Mouse (Mus musculus): Measurements from ENCODE around the gene Grpel1. TPM values are rescaled to one million over a fixed set of nuclear protein-coding genes. Genes with fewer than 3 reads are reported as not detected.
A peak's percentile ranks its signal among the peaks of the same experiment; 100 is the strongest.

Grpel1 gene
- polyA plus RNA-seq, 1 experiment from 2014 or later = 50.1 TPM

DNA sequence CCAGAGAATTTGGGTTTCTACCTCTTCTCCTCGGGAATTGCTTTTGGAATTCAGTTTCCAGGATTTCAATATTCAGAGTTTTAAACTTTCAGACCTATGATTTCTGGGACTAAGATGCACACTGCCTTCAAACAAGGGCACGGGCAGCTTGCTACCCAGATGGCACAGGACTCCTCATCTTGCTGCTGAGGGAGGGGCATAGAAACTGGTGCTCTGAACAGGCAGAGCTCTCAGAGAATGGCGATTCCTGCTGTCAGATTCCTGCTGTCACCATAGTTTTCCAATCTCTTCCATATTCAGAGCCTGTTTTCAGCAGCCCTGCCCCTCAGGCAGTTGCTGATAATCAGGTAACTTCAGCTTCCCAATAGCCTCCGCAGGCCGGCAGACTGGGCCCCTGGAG is 50.8 kb downstream of the Grpel1 start:
- no peaks in the 10 kb centered on the region for H3K9me3 ChIP-seq (replicated peaks)
- H3K4me3 ChIP-seq (replicated peaks) = no peak overlapping the region
- H3K4me1 ChIP-seq (replicated peaks) = no peaks in the 10 kb centered on the region
- H3K27ac ChIP-seq = no peak overlapping the region
- DNase-seq (no peak), ATAC-seq (ENCODE audit: low read depth) (no peak)
- H3K36me3 ChIP-seq = peaks cover 80% of the 10 kb centered on the region
- WGBS (ENCODE audit: insufficient replicate concordance) = 74% methylated on average over 5 of the region's 5 CpGs
- H3K27me3 ChIP-seq = no peaks in the 10 kb centered on the region
- no peak overlapping the region for H3K9ac ChIP-seq
- H3K4me2 ChIP-seq = no peak overlapping the region

DNA sequence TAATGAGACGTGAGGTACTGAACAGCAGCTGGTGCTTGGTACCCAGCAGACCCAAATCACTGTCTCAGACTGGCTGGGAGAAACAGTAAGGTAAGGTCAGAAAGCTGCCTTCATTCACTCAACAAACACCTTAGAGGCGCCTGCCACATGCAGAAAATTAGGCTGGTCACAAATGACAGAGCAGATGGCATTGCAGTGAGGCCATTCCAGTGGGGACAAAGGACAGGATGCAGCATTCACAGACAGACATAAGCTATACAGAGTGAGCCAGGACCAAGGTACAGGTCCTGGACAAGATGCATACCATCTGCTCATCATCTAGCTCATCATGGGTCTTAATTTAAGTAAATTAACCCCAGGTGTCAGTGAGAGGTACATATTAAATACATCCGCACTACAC is 52.8 kb downstream of the Grpel1 start:
- Histone ChIP-seq H3K36me3 (peaks cover 79% of the 10 kb centered on the region), H3K9ac (no peak overlapping the region), H3K4me2 (no peak overlapping the region), H3K9me3 (replicated peaks) (no peaks in the 10 kb centered on the region), H3K27ac (no peak overlapping the region), H3K4me1 (replicated peaks) (no peaks in the 10 kb centered on the region; the same call in 1 of the 2 replicates), H3K27me3 (no peaks in the 10 kb centered on the region), H3K4me3 (replicated peaks) (no peak overlapping the region)
- ATAC-seq (ENCODE audit: low read depth) = no peak
- no peak for DNase-seq
- 85% methylated on average over 3 of the region's 3 CpGs for WGBS (ENCODE audit: insufficient replicate concordance)

DNA sequence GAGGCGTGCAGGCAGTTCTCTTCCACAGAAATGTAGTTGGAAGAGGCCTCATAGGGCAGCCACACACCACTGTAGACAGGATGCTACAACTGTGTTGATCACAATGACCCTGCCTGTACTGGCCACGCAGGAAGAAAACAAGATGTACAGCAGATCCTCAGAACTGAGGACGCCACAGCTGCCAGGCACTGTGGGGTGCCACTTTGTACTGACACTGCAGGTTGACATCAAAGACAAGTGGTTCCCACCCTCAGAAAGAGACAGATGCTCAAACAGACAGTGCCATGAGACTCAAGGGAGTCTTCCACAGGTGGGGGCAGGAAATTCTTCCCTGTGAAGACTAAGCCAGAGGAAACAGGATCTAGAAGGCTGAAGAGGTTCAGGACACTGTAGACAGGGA is 55.0 kb downstream of the Grpel1 start:
- 79% methylated on average over 3 of the region's 3 CpGs for WGBS (ENCODE audit: insufficient replicate concordance)

DNA sequence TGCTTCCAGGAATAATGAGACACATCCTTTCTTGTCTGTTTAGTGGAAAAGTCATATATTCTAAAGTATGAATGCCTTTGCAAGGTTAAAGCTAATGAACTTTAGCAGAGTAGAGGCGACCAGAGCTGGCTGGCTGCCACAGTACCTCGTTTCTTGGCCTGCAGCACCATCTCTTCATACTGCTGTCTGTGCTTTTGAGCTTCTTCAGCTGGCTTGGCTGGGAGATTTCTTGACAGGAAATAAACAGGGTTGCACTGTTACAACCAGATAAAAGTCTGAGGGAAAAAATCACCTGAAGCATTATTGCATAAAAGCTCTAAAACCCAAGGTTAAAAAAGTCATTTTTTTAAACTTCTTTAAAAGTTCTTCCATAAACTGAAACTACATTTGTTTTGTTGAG is 58.0 kb downstream of the Grpel1 start:
- Histone ChIP-seq H3K36me3 (peaks cover 58% of the 10 kb centered on the region), H3K4me2 (no peak overlapping the region), H3K4me1 (replicated peaks) (peaks cover 17% of the 10 kb centered on the region), H3K27me3 (no peaks in the 10 kb centered on the region), H3K9me3 (replicated peaks) (no peaks in the 10 kb centered on the region), H3K9ac (no peak overlapping the region), H3K27ac (no peak overlapping the region), H3K4me3 (replicated peaks) (no peak overlapping the region)
- WGBS (ENCODE audit: insufficient replicate concordance) = 33% methylated on average over 2 of the region's 2 CpGs
- no peak for ATAC-seq (ENCODE audit: low read depth)
- DNase-seq = no peak

More for the DNA sequence above, 55.0 kb downstream of the Grpel1 start:
- no peaks in the 10 kb centered on the region for H3K9me3 ChIP-seq (replicated peaks)
- ATAC-seq (ENCODE audit: low read depth) = no peak
- peaks cover 76% of the 10 kb centered on the region for H3K36me3 ChIP-seq
- peaks cover 12% of the 10 kb centered on the region for H3K4me1 ChIP-seq (replicated peaks)
- no peak overlapping the region for H3K27ac ChIP-seq
- DNase-seq = no peak
- H3K4me2 ChIP-seq = no peak overlapping the region
- H3K4me3 ChIP-seq (replicated peaks) = no peak overlapping the region
- H3K27me3 ChIP-seq = no peaks in the 10 kb centered on the region
- H3K9ac ChIP-seq = no peak overlapping the region

DNA sequence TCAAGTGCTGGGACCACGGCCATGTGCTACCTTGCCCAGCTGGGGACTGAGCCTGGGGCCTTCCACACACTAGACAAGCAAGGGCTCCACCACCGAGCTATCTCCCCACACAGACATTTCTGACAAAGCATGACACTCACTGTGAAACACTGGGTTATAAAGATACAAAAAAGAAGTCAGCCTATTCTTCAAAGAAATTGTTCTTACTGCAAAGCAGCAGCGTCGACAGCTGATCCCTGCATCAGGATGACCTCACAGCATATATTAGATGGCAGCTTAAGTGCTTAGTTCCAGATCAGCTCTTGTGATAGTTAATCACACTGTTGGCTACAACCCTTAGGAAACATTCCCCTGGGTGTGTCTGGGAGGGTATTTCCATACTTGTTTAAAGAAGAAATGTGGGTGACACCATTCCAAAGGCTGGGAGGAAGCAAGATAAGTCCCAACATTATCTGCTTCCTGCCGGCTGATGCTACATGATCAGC is 58.5 kb downstream of the Grpel1 start:
- no peak overlapping the region for H3K4me3 ChIP-seq (replicated peaks)
- H3K27me3 ChIP-seq = no peaks in the 10 kb centered on the region
- H3K36me3 ChIP-seq = peaks cover 54% of the 10 kb centered on the region
- H3K4me1 ChIP-seq (replicated peaks) = peaks cover 22% of the 10 kb centered on the region
- H3K9me3 ChIP-seq (replicated peaks) = no peaks in the 10 kb centered on the region
- DNase-seq (no peak), ATAC-seq (ENCODE audit: low read depth) (peak; percentile 67)
- no peak overlapping the region for H3K4me2 ChIP-seq
- peak overlapping the region; percentile 36; the same call in 1 of the 2 replicates for H3K27ac ChIP-seq
- 25% methylated on average over 5 of the region's 5 CpGs for WGBS (ENCODE audit: insufficient replicate concordance)
- H3K9ac ChIP-seq = no peak overlapping the region

Other genes with a start within 250 kb of the Grpel1 start
- gene Sorcs2, start 66.9 kb upstream of the Grpel1 start, polyA plus RNA-seq (2015; fragmentation: Nextera tagmentation; extraction: Ambion mirVana) = 0.47 and 0.70 TPM in 2 replicates
- 1.2 TPM in 2 replicates for gene Tada2b, start 19.3 kb downstream of the Grpel1 start, polyA plus RNA-seq (2015; fragmentation: Nextera tagmentation; extraction: Ambion mirVana)
- 0.08 and 0.14 TPM in 2 replicates for gene Ccdc96, start 19.6 kb downstream of the Grpel1 start, polyA plus RNA-seq (2015; fragmentation: Nextera tagmentation; extraction: Ambion mirVana)
- 9.4 and 10.9 TPM in 2 replicates for gene Tbc1d14, start 128.3 kb downstream of the Grpel1 start, polyA plus RNA-seq (2015; fragmentation: Nextera tagmentation; extraction: Ambion mirVana)
- 21.9 and 25.3 TPM in 2 replicates for gene D5Ertd579e, start 231.0 kb downstream of the Grpel1 start, polyA plus RNA-seq (2015; fragmentation: Nextera tagmentation; extraction: Ambion mirVana)